Mouse (Mus musculus): ENCODE measurements around the gene Aoah. TPM values are rescaled to one million over a fixed set of nuclear protein-coding genes. Genes with fewer than 3 reads are reported as not detected.

Aoah gene
- polyA plus RNA-seq, 1 experiment: 142 TPM

DNA sequence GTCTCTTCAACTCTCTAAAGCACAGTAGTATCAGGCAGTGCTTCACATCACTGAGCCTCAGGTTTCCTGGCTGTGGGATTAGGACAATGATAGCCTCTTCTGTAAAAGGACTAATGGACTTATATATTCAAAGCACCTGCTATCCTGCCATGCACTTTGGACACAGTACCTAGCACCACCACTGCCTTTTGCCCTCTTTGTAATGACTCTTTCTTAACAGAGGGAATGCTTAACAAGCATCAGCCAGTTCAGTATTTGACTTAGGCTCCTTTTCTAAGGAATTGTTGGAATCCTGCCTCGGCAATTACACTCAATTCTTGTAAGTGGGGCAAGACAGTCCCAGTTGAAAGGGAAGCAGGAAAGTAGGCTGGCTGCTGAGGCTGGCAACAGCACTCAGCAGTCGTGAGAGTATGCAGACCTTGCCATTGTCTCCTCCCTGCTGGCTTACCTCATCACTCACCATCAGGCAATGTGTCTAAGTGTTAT, 107.1 kb downstream of the Aoah start:
- no peak overlapping the region for H3K27ac ChIP-seq (ENCODE audit: insufficient read depth, low read depth, low read length)
- no peak overlapping the region for H3K4me3 ChIP-seq (ENCODE audit: insufficient read depth, low read length)
- H3K4me1 ChIP-seq (ENCODE audit: control insufficient read depth, insufficient read depth, low read length): peaks cover 6% of the 10 kb centered on the region
- TF ChIP-seq CTCF (IDR thresholded peaks at IDR 0.05; ENCODE audit: low read depth, low read length) (no peak), POLR2A (IDR thresholded peaks at IDR 0.05; ENCODE audit: borderline replicate concordance, low read depth, low read length) (no peak)

DNA sequence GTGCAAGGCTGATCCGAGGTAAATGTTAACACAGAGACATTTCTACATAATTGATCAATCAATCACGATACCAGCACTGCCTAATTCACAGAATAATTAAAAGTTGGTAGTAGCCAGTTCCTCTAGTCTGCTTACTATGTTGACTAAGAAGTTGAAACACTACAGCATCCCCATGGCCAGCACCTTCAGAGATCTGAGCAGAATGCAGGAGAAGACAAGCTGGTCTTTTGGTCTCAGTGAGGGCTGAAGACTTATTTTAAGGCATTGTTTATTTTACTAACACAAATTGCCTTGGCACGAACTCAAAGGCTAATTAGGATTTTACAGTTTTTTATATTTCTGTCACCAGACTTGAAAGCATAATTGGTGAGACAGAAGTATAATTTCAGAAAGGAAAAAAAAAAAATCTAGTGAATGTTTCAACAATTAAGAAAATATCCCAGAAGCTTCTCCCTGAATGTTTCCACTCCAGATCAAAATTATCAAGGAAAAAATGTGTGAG, 107.8 kb downstream of the Aoah start:
- no peak for TF ChIP-seq CTCF (IDR thresholded peaks at IDR 0.05; ENCODE audit: low read depth, low read length)
- TF ChIP-seq POLR2A (IDR thresholded peaks at IDR 0.05; ENCODE audit: borderline replicate concordance, low read depth, low read length): no peak

DNA sequence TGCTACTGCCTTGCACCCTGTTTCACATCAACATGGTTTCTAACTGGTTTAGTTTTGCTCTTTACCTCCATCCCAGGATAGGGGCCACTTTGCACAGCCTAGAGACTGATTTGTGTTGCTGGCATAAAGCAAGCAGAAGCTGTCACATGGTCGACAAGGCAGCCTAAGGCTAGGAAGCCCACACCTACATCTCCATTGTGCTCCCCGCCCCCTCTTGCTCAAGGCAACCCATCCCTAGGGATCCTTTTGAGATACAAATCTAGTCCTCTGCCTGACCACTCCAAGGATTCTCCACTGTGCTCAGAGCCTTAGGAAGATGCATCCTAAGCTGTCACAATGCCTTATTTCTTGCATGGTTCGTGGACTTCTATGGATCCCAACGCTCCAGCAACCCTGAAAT, 110.2 kb downstream of the Aoah start:
- Histone ChIP-seq H3K4me1 (ENCODE audit: control insufficient read depth, insufficient read depth, low read length) (no peaks in the 10 kb centered on the region), H3K4me3 (ENCODE audit: insufficient read depth, low read length) (no peak overlapping the region), H3K27ac (ENCODE audit: insufficient read depth, low read depth, low read length) (no peak overlapping the region)
- no peak for TF ChIP-seq POLR2A (IDR thresholded peaks at IDR 0.05; ENCODE audit: borderline replicate concordance, low read depth, low read length)
- TF ChIP-seq CTCF (IDR thresholded peaks at IDR 0.05; ENCODE audit: low read depth, low read length): no peak

More for the DNA sequence above, 107.8 kb downstream of the Aoah start:
- Histone ChIP-seq H3K4me3 (ENCODE audit: insufficient read depth, low read length) (no peak overlapping the region), H3K27ac (ENCODE audit: insufficient read depth, low read depth, low read length) (no peak overlapping the region), H3K4me1 (ENCODE audit: control insufficient read depth, insufficient read depth, low read length) (peaks cover 6% of the 10 kb centered on the region)

DNA sequence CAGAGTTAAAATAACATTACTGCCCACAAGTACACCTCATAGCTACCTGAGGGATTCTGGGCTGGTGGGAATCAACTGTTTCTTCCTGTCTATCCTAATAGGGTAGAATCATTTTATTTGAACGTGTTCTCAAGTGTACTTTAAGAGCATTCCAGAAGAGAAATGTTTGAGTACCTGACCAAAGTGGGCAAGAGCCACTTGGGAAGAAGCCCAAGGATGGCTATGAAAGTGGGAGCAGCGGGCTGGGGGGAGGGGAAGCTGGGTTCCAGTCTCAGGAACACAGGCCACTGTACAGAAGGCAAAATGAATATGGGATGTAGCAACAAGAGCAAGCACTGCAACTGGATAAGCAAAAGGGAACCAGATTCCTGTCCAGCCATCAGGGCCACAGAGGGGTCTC, 111.3 kb downstream of the Aoah start:
- Histone ChIP-seq H3K27ac (ENCODE audit: insufficient read depth, low read depth, low read length) (no peak overlapping the region), H3K4me3 (ENCODE audit: insufficient read depth, low read length) (no peak overlapping the region), H3K4me1 (ENCODE audit: control insufficient read depth, insufficient read depth, low read length) (no peaks in the 10 kb centered on the region)
- TF ChIP-seq CTCF (IDR thresholded peaks at IDR 0.05; ENCODE audit: low read depth, low read length): no peak
- TF ChIP-seq POLR2A (IDR thresholded peaks at IDR 0.05; ENCODE audit: borderline replicate concordance, low read depth, low read length): no peak

DNA sequence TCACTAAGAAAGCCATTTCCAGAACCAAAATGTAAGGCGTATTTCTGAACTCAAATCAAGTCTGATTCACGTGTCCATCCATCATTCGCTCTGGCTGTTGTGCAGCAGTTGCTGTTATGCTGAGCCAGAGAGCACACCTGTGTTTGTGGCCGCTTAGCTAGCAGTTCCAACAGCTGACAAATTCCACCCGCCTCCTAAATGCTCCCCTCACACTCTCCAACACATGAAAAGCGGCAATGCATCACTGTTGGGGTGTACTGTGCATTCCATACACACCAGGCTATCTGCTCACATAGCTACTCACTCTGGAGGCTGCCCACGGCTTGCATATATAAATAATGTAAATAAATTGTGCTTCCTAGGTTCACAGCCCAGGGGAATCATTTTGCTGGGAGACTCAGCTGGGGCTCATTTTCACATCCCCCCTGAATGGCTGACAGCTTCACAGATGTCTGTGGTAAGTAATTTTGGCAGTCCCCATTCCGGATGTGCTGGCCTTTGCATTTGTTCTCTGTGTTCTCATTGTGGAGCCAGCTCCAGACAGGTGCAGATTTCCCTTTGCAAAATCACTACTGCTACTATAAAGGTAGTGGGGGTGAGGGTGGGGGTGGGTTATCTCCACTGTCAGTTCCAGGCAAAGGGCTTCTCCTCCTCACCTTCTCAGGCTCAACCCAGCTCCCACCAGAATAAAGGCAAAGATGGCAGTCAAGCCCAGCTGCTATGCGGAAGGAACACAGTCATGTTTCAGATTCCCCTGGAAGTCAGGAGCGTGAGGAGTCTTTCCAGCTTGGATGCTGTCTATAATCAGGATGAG, 123.0 kb downstream of the Aoah start:
- no peak overlapping the region for H3K4me3 ChIP-seq (ENCODE audit: insufficient read depth, low read length)
- no peak overlapping the region for H3K27ac ChIP-seq (ENCODE audit: insufficient read depth, low read depth, low read length)
- no peaks in the 10 kb centered on the region for H3K4me1 ChIP-seq (ENCODE audit: control insufficient read depth, insufficient read depth, low read length)
- TF ChIP-seq CTCF (IDR thresholded peaks at IDR 0.05; ENCODE audit: low read depth, low read length): no peak
- TF ChIP-seq POLR2A (IDR thresholded peaks at IDR 0.05; ENCODE audit: borderline replicate concordance, low read depth, low read length): no peak

DNA sequence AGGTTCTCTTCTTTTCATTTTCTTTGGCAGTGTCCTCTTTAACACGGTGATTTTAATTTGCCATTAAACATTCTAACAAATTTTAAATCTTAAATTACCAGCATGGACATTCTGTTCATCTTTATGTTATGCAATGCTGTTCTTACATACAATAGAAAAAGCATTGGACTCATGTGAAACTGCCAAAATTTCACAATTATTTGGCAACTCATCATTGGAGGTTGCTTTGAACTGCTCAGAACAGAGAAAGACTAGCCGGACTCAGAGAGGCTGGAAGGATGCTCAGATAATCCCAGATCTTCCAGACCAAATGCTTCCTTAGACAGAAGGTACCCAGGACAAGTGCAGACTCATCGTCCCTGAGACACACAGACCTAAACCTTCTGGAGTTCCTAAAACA, 126.5 kb downstream of the Aoah start:
- Histone ChIP-seq H3K27ac (ENCODE audit: insufficient read depth, low read depth, low read length) (no peak overlapping the region), H3K4me1 (ENCODE audit: control insufficient read depth, insufficient read depth, low read length) (no peaks in the 10 kb centered on the region), H3K4me3 (ENCODE audit: insufficient read depth, low read length) (no peak overlapping the region)
- no peak for TF ChIP-seq POLR2A (IDR thresholded peaks at IDR 0.05; ENCODE audit: borderline replicate concordance, low read depth, low read length)
- no peak for TF ChIP-seq CTCF (IDR thresholded peaks at IDR 0.05; ENCODE audit: low read depth, low read length)

DNA sequence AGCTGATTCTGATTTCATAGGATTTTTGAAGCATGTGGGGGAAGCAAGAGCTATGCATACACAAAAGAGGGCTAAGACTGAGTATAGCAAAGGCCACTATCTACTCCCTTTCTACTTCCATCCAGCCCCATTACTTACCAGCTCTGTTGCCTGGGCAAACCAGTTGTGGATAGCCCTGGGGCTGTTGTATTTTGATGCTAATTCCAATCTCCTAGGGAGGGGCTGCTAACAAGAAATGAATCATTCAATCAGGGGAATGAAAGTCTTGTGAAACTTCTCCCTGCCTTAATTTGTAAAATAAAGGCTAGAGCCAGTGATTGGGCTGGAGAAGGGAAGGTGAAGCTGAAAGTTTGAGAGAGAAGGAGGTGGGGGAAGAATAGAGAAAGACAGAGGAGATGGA, 142.1 kb downstream of the Aoah start:
- H3K4me1 ChIP-seq (ENCODE audit: control insufficient read depth, insufficient read depth, low read length): no peaks in the 10 kb centered on the region
- no peak overlapping the region for H3K27ac ChIP-seq (ENCODE audit: insufficient read depth, low read depth, low read length)
- TF ChIP-seq POLR2A (IDR thresholded peaks at IDR 0.05; ENCODE audit: borderline replicate concordance, low read depth, low read length) (no peak), CTCF (IDR thresholded peaks at IDR 0.05; ENCODE audit: low read depth, low read length) (no peak)
- H3K4me3 ChIP-seq (ENCODE audit: insufficient read depth, low read length): no peak overlapping the region

DNA sequence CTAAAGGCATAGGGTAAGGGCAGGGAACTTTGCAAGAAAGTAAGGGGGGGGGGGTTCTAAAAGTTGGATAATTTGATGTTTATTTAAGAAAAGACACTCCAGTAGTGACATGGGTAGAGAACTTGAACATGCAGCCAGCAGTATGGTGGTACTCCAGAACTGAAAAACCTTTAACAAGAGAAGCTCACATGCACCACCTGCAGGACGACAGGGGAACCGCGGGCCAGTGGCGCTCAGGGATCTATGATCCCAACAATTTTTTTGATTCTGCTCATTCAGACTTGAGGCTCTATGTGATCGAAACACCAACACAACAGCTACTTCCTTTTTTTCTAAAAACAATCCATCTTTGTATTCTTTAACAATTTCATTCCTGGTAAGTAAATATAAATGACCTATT, 143.5 kb downstream of the Aoah start:
- Histone ChIP-seq H3K27ac (ENCODE audit: insufficient read depth, low read depth, low read length) (no peak overlapping the region), H3K4me1 (ENCODE audit: control insufficient read depth, insufficient read depth, low read length) (no peaks in the 10 kb centered on the region), H3K4me3 (ENCODE audit: insufficient read depth, low read length) (no peak overlapping the region)
- TF ChIP-seq POLR2A (IDR thresholded peaks at IDR 0.05; ENCODE audit: borderline replicate concordance, low read depth, low read length): no peak
- TF ChIP-seq CTCF (IDR thresholded peaks at IDR 0.05; ENCODE audit: low read depth, low read length): peak; percentile 57

DNA sequence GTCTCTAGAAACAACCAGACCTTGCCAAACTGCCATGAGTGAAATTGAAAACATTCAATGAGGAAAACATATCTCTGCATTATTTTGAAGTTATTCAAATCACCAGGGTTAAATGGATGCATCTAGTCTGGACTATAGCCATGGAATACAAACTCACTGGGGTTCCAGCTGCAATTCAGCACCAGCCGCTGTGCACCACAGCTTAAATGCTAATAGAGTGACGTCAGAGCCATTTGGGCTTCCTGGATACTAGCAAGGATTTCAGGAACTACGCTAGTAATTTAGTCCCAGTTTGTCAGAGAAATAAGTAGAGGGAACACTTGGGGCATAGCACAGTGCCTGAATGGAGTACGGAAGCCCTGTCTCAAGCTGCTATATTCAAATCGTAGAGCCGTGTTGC, 145.2 kb downstream of the Aoah start:
- TF ChIP-seq POLR2A (IDR thresholded peaks at IDR 0.05; ENCODE audit: borderline replicate concordance, low read depth, low read length): no peak
- TF ChIP-seq CTCF (IDR thresholded peaks at IDR 0.05; ENCODE audit: low read depth, low read length): no peak
- Histone ChIP-seq H3K4me1 (ENCODE audit: control insufficient read depth, insufficient read depth, low read length) (no peaks in the 10 kb centered on the region), H3K27ac (ENCODE audit: insufficient read depth, low read depth, low read length) (no peak overlapping the region), H3K4me3 (ENCODE audit: insufficient read depth, low read length) (no peak overlapping the region)

DNA sequence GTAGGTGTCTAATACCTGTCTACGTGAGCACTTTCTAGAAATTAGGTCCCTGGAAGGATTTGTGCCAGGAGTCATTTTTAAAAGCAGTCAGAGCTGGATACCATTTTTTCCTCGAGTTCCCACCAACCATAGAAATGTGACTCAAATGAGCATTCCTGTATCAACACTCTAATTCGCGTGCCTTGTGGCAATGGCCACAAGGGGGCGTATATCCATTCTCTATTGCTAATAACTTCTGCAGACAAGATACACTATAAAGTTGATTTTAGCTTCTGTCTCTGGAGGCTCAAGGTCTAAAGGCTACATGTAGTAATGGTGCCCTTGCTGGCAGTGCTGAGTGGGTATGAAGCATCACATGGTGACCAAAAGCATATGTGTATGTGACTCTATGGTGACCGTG, 146.5 kb downstream of the Aoah start:
- TF ChIP-seq CTCF (IDR thresholded peaks at IDR 0.05; ENCODE audit: low read depth, low read length) (no peak), POLR2A (IDR thresholded peaks at IDR 0.05; ENCODE audit: borderline replicate concordance, low read depth, low read length) (no peak)
- Histone ChIP-seq H3K4me3 (ENCODE audit: insufficient read depth, low read length) (no peak overlapping the region), H3K27ac (ENCODE audit: insufficient read depth, low read depth, low read length) (no peak overlapping the region), H3K4me1 (ENCODE audit: control insufficient read depth, insufficient read depth, low read length) (no peaks in the 10 kb centered on the region)
